Mouse (Mus musculus) cerebellum, adult 9-11 months (tissue): ENCODE measurements around the gene Gbp10.
"Not testable (repeated sequence)": the region's sequence is repeated elsewhere in the genome, so short reads cannot be mapped to it uniquely, and the experiment has no call there.

Experiments
- DNase-seq: peaks from one replicate; pipeline ENCODE4 v3.0.0; 2022

The Gbp10 gene

GRCm38 (mm10) chr5:105239483-105240047, at the start of gene Gbp10:
Gene Gbp10 (minus strand): TSS chr5:105239533.
- DNase-seq, result not testable (repeated sequence)

- DNase-seq, result not testable (repeated sequence)
These were observed 21.3 kb upstream of the Gbp10 start for GRCm38 (mm10) chr5:105260673-105261072.

- DNase-seq, result no peak
These were observed 13.2 kb upstream of the Gbp10 start for GRCm38 (mm10) chr5:105252491-105252890.

- DNase-seq, result not testable (repeated sequence)
These were observed 5.4 kb upstream of the Gbp10 start for GRCm38 (mm10) chr5:105244741-105245140.

- not testable (repeated sequence) for DNase-seq
These were observed 1.6 kb upstream of the Gbp10 start for GRCm38 (mm10) chr5:105240982-105241381.

- not testable (repeated sequence) for DNase-seq
These were observed 931 bp downstream of the Gbp10 start for GRCm38 (mm10) chr5:105238402-105238801.

- DNase-seq, result not testable (repeated sequence)
These were observed 3.3 kb downstream of the Gbp10 start for GRCm38 (mm10) chr5:105236040-105236439.

GRCm38 (mm10) chr5:105208957-105209356, 30.4 kb downstream of the Gbp10 start:
- DNase-seq, result not testable (repeated sequence)

- not testable (repeated sequence) for DNase-seq
These were observed 38.5 kb downstream of the Gbp10 start for GRCm38 (mm10) chr5:105200791-105201355.

GRCm38 (mm10) chr5:105199149-105199548, 40.2 kb downstream of the Gbp10 start:
- DNase-seq, result not testable (repeated sequence)

GRCm38 (mm10) chr5:105197915-105198560, 41.3 kb downstream of the Gbp10 start:
- DNase-seq, result not testable (repeated sequence)

- DNase-seq, result not testable (repeated sequence)
These were observed 43.0 kb downstream of the Gbp10 start for GRCm38 (mm10) chr5:105196308-105196707.

- DNase-seq, result not testable (repeated sequence)
These were observed 46.8 kb downstream of the Gbp10 start for GRCm38 (mm10) chr5:105192536-105192935.

GRCm38 (mm10) chr5:105181446-105181845, 57.9 kb downstream of the Gbp10 start:
- no peak for DNase-seq
